ENCODE assay signal across 30 mouse cellular contexts in the genomic region with DNA sequence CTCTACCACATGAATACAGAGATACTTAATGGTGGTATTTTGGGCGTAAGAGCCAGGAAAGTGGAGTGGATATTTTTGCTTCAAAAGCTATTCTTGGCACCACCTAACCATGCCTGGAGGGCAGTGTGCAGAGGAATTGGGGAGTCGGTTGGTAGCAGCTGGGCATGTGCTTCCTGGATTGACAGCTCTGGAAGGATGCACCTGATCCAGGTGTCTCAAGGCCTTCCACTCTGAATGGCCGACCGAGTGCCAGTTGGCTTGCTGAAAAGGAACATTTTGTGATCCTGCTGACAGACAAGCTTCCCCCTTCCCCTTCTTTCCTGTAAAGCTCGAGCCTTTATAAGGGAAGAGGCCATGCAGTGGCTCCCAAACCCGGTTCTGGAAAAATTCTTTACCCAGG.
DNase-seq lines count a peak whose midpoint lies in the region; ATAC-seq and TF ChIP-seq lines count a peak whose summit lies in the region.
"Had no signal": no experiment of that assay in that cellular context is flagged by ENCODE, and none has a peak within 500 bp of the region (broad histone marks: within the 10 kb centered on the region; RNA-seq: fewer than 3 reads in every experiment).

No protein-coding gene starts in this region.

- no peak overlapping the region for H3K4me2 ChIP-seq in hindbrain, embryonic 13.5 days
- H3K4me2 ChIP-seq in hindbrain, embryonic 16.5 days (ENCODE audit: low read length), result no peak overlapping the region
- H3K4me2 ChIP-seq: embryonic facial prominence, embryonic 12.5 days; lung, embryonic 14.5 days; neural tube, embryonic 12.5 days had no signal

- WGBS in hindbrain, embryonic 13.5 days, result 76% methylated on average over 6 of the region's 6 CpGs
- 90% methylated on average over 6 of the region's 6 CpGs for WGBS in hindbrain, embryonic 10.5 days
- 57% methylated on average over 6 of the region's 6 CpGs for WGBS in hindbrain, embryonic 16.5 days

- H3K36me3 ChIP-seq in hindbrain, embryonic 13.5 days, result no peaks in the 10 kb centered on the region
- H3K36me3 ChIP-seq in hindbrain, embryonic 10.5 days, result no peaks in the 10 kb centered on the region
- no peaks in the 10 kb centered on the region for H3K36me3 ChIP-seq in hindbrain, embryonic 16.5 days (ENCODE audit: control insufficient read depth, insufficient read depth, low read length)
- H3K36me3 ChIP-seq: embryonic facial prominence, embryonic 12.5 days; neural tube, embryonic 12.5 days had no signal

- TF ChIP-seq CTCF in layer of hippocampus, adult 2 months (conservative IDR thresholded peaks at IDR 0.05), result no peak

- 0 out of 2 replicates have a peak overlapping the region, but pooled peaks have one; percentile 18 for H3K27ac ChIP-seq in hindbrain, embryonic 13.5 days
- no peak overlapping the region for H3K27ac ChIP-seq in hindbrain, embryonic 10.5 days
- peak overlapping the region; percentile 46; the same call in 1 of the 2 replicates for H3K27ac ChIP-seq in layer of hippocampus, adult 2 months
- peak overlapping the region; percentile 81; the same call in 1 of the 2 replicates for H3K27ac ChIP-seq in hindbrain, embryonic 16.5 days (ENCODE audit: low read depth, low read length)
- H3K27ac ChIP-seq: embryonic facial prominence, embryonic 12.5 days; liver, embryonic 14.5 days; neural tube, embryonic 12.5 days; stomach, postnatal 0 days had no signal

- no peaks in the 10 kb centered on the region for H3K27me3 ChIP-seq in hindbrain, embryonic 13.5 days
- H3K27me3 ChIP-seq in hindbrain, embryonic 10.5 days (ENCODE audit: insufficient read depth, poor library complexity, severe bottlenecking), result no peaks in the 10 kb centered on the region
- H3K27me3 ChIP-seq in hindbrain, embryonic 16.5 days (replicated peaks; ENCODE audit: control insufficient read depth, insufficient read depth, low read length), result no peaks in the 10 kb centered on the region
- H3K27me3 ChIP-seq: CH12.LX; embryonic facial prominence, embryonic 12.5 days; neural tube, embryonic 12.5 days had no signal

- ATAC-seq in hindbrain, embryonic 13.5 days (ENCODE audit: low FRiP score), result no peak
- ATAC-seq in hindbrain, embryonic 16.5 days, result no peak
- ATAC-seq: activated CD4-positive, CD25-positive, alpha-beta regulatory T cell, adult 4 months; forebrain, embryonic 14.5 days; intestine, postnatal 0 days had no signal

- no peak overlapping the region for H3K4me3 ChIP-seq in hindbrain, embryonic 13.5 days
- no peak overlapping the region for H3K4me3 ChIP-seq in hindbrain, embryonic 10.5 days
- H3K4me3 ChIP-seq in layer of hippocampus, adult 2 months, result no peak overlapping the region
- no peak overlapping the region for H3K4me3 ChIP-seq in hindbrain, embryonic 16.5 days (ENCODE audit: low read length)
- H3K4me3 ChIP-seq: embryonic facial prominence, embryonic 12.5 days; neural tube, embryonic 12.5 days had no signal

- peaks cover 30% of the 10 kb centered on the region for H3K4me1 ChIP-seq in hindbrain, embryonic 13.5 days (replicated peaks)
- H3K4me1 ChIP-seq in hindbrain, embryonic 10.5 days (replicated peaks), result peaks cover 21% of the 10 kb centered on the region
- H3K4me1 ChIP-seq in hindbrain, embryonic 16.5 days (ENCODE audit: control insufficient read depth, insufficient read depth, low read depth, low read length), result peaks cover 26% of the 10 kb centered on the region
- H3K4me1 ChIP-seq: embryonic facial prominence, embryonic 12.5 days had no signal

- peak; percentile 40 to 47 for DNase-seq in cerebellum, postnatal 10 days
- DNase-seq in cerebellum, adult 8-10 months, result no peak
- DNase-seq in hindbrain, embryonic 10.5 days (ENCODE audit: low spot score), result no peak
- DNase-seq in layer of hippocampus, adult 2 months (ENCODE audit: low spot score in 2 of 2), result no peak
- DNase-seq in layer of hippocampus, adult 18-20 months (ENCODE audit: low spot score in 2 of 2), result no peak
- DNase-seq in lung, adult 18-20 months, result no peak
- DNase-seq: adrenal gland, adult 2 months; adrenal gland, postnatal 36 days; cerebellum, adult 18-20 months; embryo, embryonic 11 days; gastrocnemius, postnatal 36 days; heart, postnatal 14 days; kidney, postnatal 4 days; layer of hippocampus, adult 9-11 months; liver; lung, postnatal 14 days; right cerebral cortex, postnatal 4 days; thymus, adult 18-20 months; thymus, postnatal 36 days had no signal

- H3K9ac ChIP-seq in hindbrain, embryonic 13.5 days, result no peak overlapping the region
- H3K9ac ChIP-seq in hindbrain, embryonic 16.5 days (ENCODE audit: low read depth, low read length), result no peak overlapping the region
- H3K9ac ChIP-seq: embryonic facial prominence, embryonic 12.5 days; liver, embryonic 14.5 days; lung, embryonic 14.5 days; neural tube, embryonic 12.5 days had no signal

- no peaks in the 10 kb centered on the region for H3K9me3 ChIP-seq in hindbrain, embryonic 13.5 days
- no peaks in the 10 kb centered on the region for H3K9me3 ChIP-seq in hindbrain, embryonic 10.5 days
- H3K9me3 ChIP-seq in hindbrain, embryonic 16.5 days (ENCODE audit: control insufficient read depth, low read length), result no peaks in the 10 kb centered on the region
- H3K9me3 ChIP-seq: embryonic facial prominence, embryonic 12.5 days; neural tube, embryonic 12.5 days had no signal

Comparison
In these comparisons a context has a peak if more than half of its experiments do, and no peak if none do; other contexts are left out.
1. DNase-seq: peak in cerebellum, postnatal 10 days (2 of 2); none in cerebellum, adult 8-10 months (single experiment), hindbrain, embryonic 10.5 days (single experiment), layer of hippocampus, adult 2 months (0 of 2), layer of hippocampus, adult 18-20 months (0 of 2) and lung, adult 18-20 months (0 of 2).